Mouse (Mus musculus) A20 (cell line): ENCODE results near the gene Hoxb9.

Experiments used
- DNase-seq: peaks from one replicate; pipeline ENCODE4 v3.0.0-alpha.2; 2011; ENCODE audit warnings: low read depth, low spot score

The Hoxb9 gene

GRCm38 (mm10) chr11:96313806-96314428 lies 42.7 kb downstream of the Hoxb9 start:
- no peak for DNase-seq

GRCm38 (mm10) chr11:96314671-96315343 lies 43.5 kb downstream of the Hoxb9 start:
- DNase-seq, result no peak

- DNase-seq, result no peak
These were observed 44.1 kb downstream of the Hoxb9 start for GRCm38 (mm10) chr11:96315344-96315681.

GRCm38 (mm10) chr11:96316696-96317607 lies 45.7 kb downstream of the Hoxb9 start:
- DNase-seq, result no peak

- DNase-seq, result no peak
These were observed 46.5 kb downstream of the Hoxb9 start, which contains the start of gene Hoxb4 for GRCm38 (mm10) chr11:96317608-96318367. Gene Hoxb4, plus strand, starts transcription at chr11:96318267.

- peak; percentile 89 for DNase-seq
These were observed 47.3 kb downstream of the Hoxb9 start for GRCm38 (mm10) chr11:96318368-96319070.

- DNase-seq, result peak; percentile 55
These were observed 48.0 kb downstream of the Hoxb9 start for GRCm38 (mm10) chr11:96319071-96319902.

GRCm38 (mm10) chr11:96319910-96320309 lies 48.7 kb downstream of the Hoxb9 start:
- DNase-seq, result no peak

- no peak for DNase-seq
These were observed 49.4 kb downstream of the Hoxb9 start for GRCm38 (mm10) chr11:96320688-96321087.

- no peak for DNase-seq
These were observed 50.6 kb downstream of the Hoxb9 start for GRCm38 (mm10) chr11:96321846-96322245.

GRCm38 (mm10) chr11:96322738-96323137 lies 51.5 kb downstream of the Hoxb9 start:
- no peak for DNase-seq

- DNase-seq, result no peak
These were observed 51.9 kb downstream of the Hoxb9 start, which contains the start of gene Hoxb3 for GRCm38 (mm10) chr11:96323154-96323553. Gene Hoxb3, plus strand, starts transcription at chr11:96323326.

- no peak for DNase-seq
These were observed 52.9 kb downstream of the Hoxb9 start for GRCm38 (mm10) chr11:96324125-96324524.

GRCm38 (mm10) chr11:96324965-96325364 lies 53.7 kb downstream of the Hoxb9 start:
- no peak for DNase-seq

- no peak for DNase-seq
These were observed 54.5 kb downstream of the Hoxb9 start for GRCm38 (mm10) chr11:96325747-96326212.
